Mouse (Mus musculus): ENCODE results near the gene Dcakd. TPM values are rescaled to one million over a fixed set of nuclear protein-coding genes. Genes with fewer than 3 reads are reported as not detected.

The Dcakd gene
- 10 to 100 TPM; 49.7 to 55.1 TPM for total RNA-seq (2021)

GRCm38 (mm10) chr11:103028176-103028891, at the start of gene Dcakd, which contains the start of gene Nmt1:
Gene Dcakd (minus strand): TSS chr11:103028333.
Gene Nmt1 (plus strand): TSS chr11:103028190.
- intact Hi-C loops (cut with DNase I): no loop called here
- peak; percentile 95 for DNase-seq (ENCODE audit: low spot score in 2 of 2)

GRCm38 (mm10) chr11:103076581-103076980, 48.4 kb upstream of the Dcakd start:
- intact Hi-C loops (cut with DNase I): no loop called here
- no peak for DNase-seq (ENCODE audit: low spot score in 2 of 2)

- intact Hi-C loops (cut with DNase I): no loop called here
- no peak for DNase-seq (ENCODE audit: low spot score in 2 of 2)
Observed at GRCm38 (mm10) chr11:103076010-103076409, 47.9 kb upstream of the Dcakd start.

- intact Hi-C loops (cut with DNase I): no loop called here
- no peak for DNase-seq (ENCODE audit: low spot score in 2 of 2)
Observed at GRCm38 (mm10) chr11:103074796-103075323, 46.7 kb upstream of the Dcakd start.

GRCm38 (mm10) chr11:103074121-103074650, 46.1 kb upstream of the Dcakd start:
- intact Hi-C loops (cut with DNase I): no loop called here
- no peak for DNase-seq (ENCODE audit: low spot score in 2 of 2)

GRCm38 (mm10) chr11:103073671-103074070, 45.5 kb upstream of the Dcakd start:
- intact Hi-C loops (cut with DNase I): no loop called here
- DNase-seq (ENCODE audit: low spot score in 2 of 2): no peak

GRCm38 (mm10) chr11:103070322-103070880, 42.3 kb upstream of the Dcakd start:
- intact Hi-C loops (cut with DNase I): no loop called here

GRCm38 (mm10) chr11:103069731-103070130, 41.6 kb upstream of the Dcakd start:
- intact Hi-C loops (cut with DNase I): no loop called here
- no peak for DNase-seq (ENCODE audit: low spot score in 2 of 2)

More at GRCm38 (mm10) chr11:103070322-103070880, 42.3 kb upstream of the Dcakd start:
- DNase-seq (ENCODE audit: low spot score in 2 of 2): no peak

- no peak for DNase-seq (ENCODE audit: low spot score in 2 of 2)
- intact Hi-C loops (cut with DNase I): no loop called here
Observed at GRCm38 (mm10) chr11:103068884-103069283, 40.8 kb upstream of the Dcakd start.

- intact Hi-C loops (cut with DNase I): no loop called here
- no peak for DNase-seq (ENCODE audit: low spot score in 2 of 2)
Observed at GRCm38 (mm10) chr11:103068272-103068671, 40.1 kb upstream of the Dcakd start.

GRCm38 (mm10) chr11:103067457-103068001, 39.4 kb upstream of the Dcakd start:
- intact Hi-C loops (cut with DNase I): no loop called here
- no peak for DNase-seq (ENCODE audit: low spot score in 2 of 2)

- intact Hi-C loops (cut with DNase I): no loop called here
- no peak for DNase-seq (ENCODE audit: low spot score in 2 of 2)
Observed at GRCm38 (mm10) chr11:103067051-103067361, 38.9 kb upstream of the Dcakd start.

GRCm38 (mm10) chr11:103066191-103067050, 38.3 kb upstream of the Dcakd start:
- intact Hi-C loops (cut with DNase I): no loop called here
- DNase-seq (ENCODE audit: low spot score in 2 of 2): no peak

- intact Hi-C loops (cut with DNase I): loop anchor here (10.0 kb wide), 1 partner anchor 54 kb away; no protein-coding TSS in a partner anchor
- DNase-seq (ENCODE audit: low spot score in 2 of 2): no peak
Observed at GRCm38 (mm10) chr11:103058499-103059085, 30.5 kb upstream of the Dcakd start.

- no peak for DNase-seq (ENCODE audit: low spot score in 2 of 2)
- intact Hi-C loops (cut with DNase I): loop anchor here (10.0 kb wide), 1 partner anchor 52 kb away; no protein-coding TSS in a partner anchor
Observed at GRCm38 (mm10) chr11:103056636-103057035, 28.5 kb upstream of the Dcakd start.

- intact Hi-C loops (cut with DNase I): loop anchor here (2.0 to 10.0 kb wide), 2 partner anchors 50 to 154 kb away; partner anchors contain the start of gene Gfap
- DNase-seq (ENCODE audit: low spot score in 2 of 2): peak; percentile 56 to 75
Observed at GRCm38 (mm10) chr11:103054798-103055197, 26.7 kb upstream of the Dcakd start.

GRCm38 (mm10) chr11:103053191-103054076, 25.3 kb upstream of the Dcakd start:
- no peak for DNase-seq (ENCODE audit: low spot score in 2 of 2)
- intact Hi-C loops (cut with DNase I): loop anchor here (2.0 to 10.0 kb wide), 2 partner anchors 49 to 153 kb away; partner anchors contain the start of gene Gfap

GRCm38 (mm10) chr11:103052078-103052477, 23.9 kb upstream of the Dcakd start:
- intact Hi-C loops (cut with DNase I): loop anchor here (10.0 kb wide), 1 partner anchor 47 kb away; no protein-coding TSS in a partner anchor
- no peak for DNase-seq (ENCODE audit: low spot score in 2 of 2)
